Mouse (Mus musculus): ENCODE data around the gene Itsn1. TPM values are rescaled to one million over a fixed set of nuclear protein-coding genes. Genes with fewer than 3 reads are reported as not detected.

Itsn1 gene
- polyA plus RNA-seq, 1 experiment from 2014 or later: 27.6 TPM

DNA sequence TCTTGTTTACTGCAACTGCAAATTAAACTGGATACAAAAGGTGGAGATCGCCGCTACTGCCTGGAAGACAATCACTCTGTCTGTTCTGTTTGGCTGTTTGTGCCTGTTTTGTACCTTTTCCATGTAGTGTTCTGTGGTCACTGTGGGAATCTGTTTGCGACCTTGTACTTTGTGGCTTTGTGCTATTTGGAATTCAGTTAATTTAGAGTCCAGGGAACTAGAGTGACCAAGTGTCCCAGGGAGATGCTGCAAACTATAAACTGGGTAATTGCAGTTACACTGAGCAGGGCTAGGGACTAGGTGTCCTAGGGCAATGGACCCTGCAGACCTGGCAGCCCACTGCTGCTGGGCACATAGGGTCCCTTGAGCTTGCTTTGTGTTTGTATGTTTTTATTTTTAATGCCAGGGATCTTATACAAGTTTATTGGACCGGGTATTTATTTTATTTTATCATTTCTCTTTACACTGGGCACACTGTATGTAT lies 108.5 kb downstream of the Itsn1 start:
- Histone ChIP-seq H3K4me2 (no peak overlapping the region), H3K27ac (no peak overlapping the region), H3K4me1 (peaks cover 39% of the 10 kb centered on the region), H3K9me3 (replicated peaks) (no peaks in the 10 kb centered on the region), H3K27me3 (no peaks in the 10 kb centered on the region), H3K4me3 (replicated peaks) (no peak overlapping the region), H3K9ac (no peak overlapping the region), H3K36me3 (peaks cover 21% of the 10 kb centered on the region; the same call in 1 of the 2 replicates)
- 94% methylated on average over 4 of the region's 4 CpGs for WGBS
- ATAC-seq (replicated peaks; ENCODE audit: low FRiP score): no peak

DNA sequence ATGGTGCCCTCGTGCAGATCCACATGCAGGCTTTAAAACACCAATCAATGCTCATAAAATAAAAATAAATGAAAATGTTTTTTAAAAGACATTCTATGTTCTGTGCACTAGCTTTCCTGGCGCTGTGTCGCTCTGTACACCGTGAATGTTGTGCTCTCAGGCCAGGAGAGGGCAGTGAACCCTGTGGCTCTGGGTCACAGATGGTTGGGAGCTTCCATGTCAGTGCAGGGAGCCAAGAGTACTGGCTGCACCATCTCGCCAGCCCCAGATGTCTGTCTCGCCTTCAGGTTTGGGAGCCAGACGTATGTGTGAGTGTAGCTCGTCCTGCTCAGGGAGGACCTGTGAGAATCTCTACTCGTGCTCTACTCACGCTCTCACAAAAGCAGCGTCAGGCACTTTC lies 109.7 kb downstream of the Itsn1 start:
- 64% methylated on average over 11 of the region's 11 CpGs for WGBS
- H3K4me3 ChIP-seq (replicated peaks): no peak overlapping the region
- no peak overlapping the region for H3K27ac ChIP-seq
- H3K27me3 ChIP-seq: no peaks in the 10 kb centered on the region
- H3K4me1 ChIP-seq: peaks cover 34% of the 10 kb centered on the region
- no peaks in the 10 kb centered on the region for H3K9me3 ChIP-seq (replicated peaks)
- H3K9ac ChIP-seq: no peak overlapping the region
- H3K4me2 ChIP-seq: no peak overlapping the region
- peaks cover 30% of the 10 kb centered on the region; the same call in 1 of the 2 replicates for H3K36me3 ChIP-seq
- ATAC-seq (replicated peaks; ENCODE audit: low FRiP score): no peak; the same call in 1 of the 2 replicates

DNA sequence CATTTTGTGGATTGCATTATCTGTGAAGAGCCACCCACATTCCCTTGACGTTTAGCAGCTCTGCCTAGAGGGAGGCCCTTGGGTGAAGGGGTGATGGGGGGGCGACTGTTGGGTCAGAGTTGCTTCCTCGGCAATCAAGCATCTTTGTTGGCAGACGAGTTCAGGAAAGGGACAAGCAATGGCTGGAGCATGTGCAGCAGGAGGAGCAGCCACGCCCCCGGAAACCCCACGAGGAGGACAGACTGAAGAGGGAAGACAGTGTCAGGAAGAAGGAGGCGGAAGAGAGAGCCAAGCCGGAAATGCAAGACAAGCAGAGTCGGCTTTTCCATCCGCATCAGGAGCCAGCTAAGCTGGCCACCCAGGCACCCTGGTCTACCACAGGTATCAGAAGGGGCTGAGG lies 110.4 kb downstream of the Itsn1 start:
- peak; percentile 63; the same call in 1 of the 2 replicates for ATAC-seq (replicated peaks; ENCODE audit: low FRiP score)
- no peaks in the 10 kb centered on the region for H3K9me3 ChIP-seq (replicated peaks)
- WGBS: 25% methylated on average over 11 of the region's 11 CpGs
- H3K4me3 ChIP-seq (replicated peaks): no peak overlapping the region
- 0 out of 2 replicates have a peak overlapping the region, but pooled peaks have one; percentile 10 for H3K4me2 ChIP-seq
- H3K9ac ChIP-seq: no peak overlapping the region
- peaks cover 32% of the 10 kb centered on the region; the same call in 1 of the 2 replicates for H3K36me3 ChIP-seq
- no peaks in the 10 kb centered on the region for H3K27me3 ChIP-seq
- peaks cover 29% of the 10 kb centered on the region for H3K4me1 ChIP-seq
- H3K27ac ChIP-seq: peak overlapping the region; percentile 34; the same call in 1 of the 2 replicates

DNA sequence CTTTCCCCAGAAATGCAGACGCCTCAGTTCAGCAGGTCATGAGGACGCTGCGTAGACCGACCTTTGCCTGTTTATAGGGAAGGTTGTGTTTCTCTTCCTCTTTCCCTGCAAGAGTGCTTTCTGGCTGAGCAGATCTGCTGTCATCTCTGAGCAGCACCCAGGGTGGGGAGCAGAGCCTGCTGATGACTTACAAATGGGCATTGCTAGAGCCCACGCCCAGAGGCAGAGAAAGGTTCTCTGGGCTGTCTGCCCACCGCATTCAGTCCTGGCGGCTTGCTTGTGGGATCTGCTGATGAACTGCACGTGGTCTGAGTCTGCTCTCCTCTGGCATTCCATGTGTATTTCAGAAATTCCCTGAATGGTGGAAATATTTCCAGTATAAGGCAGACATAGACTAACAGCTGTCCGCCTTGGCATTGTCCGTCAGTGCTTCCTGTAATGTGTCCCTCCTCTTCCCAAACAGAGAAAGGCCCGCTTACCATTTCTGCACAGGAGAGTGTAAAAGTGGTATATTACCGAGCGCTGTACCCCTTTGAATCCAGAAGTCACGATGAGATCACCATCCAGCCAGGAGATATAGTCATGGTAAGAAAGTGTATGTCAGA lies 112.0 kb downstream of the Itsn1 start:
- ATAC-seq (replicated peaks; ENCODE audit: low FRiP score): no peak
- H3K36me3 ChIP-seq: peaks cover 34% of the 10 kb centered on the region; the same call in 1 of the 2 replicates
- H3K27ac ChIP-seq: no peak overlapping the region
- H3K9ac ChIP-seq: no peak overlapping the region
- WGBS: 76% methylated on average over 14 of the region's 14 CpGs
- no peak overlapping the region for H3K4me2 ChIP-seq
- no peaks in the 10 kb centered on the region for H3K9me3 ChIP-seq (replicated peaks)
- peaks cover 41% of the 10 kb centered on the region for H3K4me1 ChIP-seq
- H3K4me3 ChIP-seq (replicated peaks): no peak overlapping the region
- H3K27me3 ChIP-seq: no peaks in the 10 kb centered on the region

DNA sequence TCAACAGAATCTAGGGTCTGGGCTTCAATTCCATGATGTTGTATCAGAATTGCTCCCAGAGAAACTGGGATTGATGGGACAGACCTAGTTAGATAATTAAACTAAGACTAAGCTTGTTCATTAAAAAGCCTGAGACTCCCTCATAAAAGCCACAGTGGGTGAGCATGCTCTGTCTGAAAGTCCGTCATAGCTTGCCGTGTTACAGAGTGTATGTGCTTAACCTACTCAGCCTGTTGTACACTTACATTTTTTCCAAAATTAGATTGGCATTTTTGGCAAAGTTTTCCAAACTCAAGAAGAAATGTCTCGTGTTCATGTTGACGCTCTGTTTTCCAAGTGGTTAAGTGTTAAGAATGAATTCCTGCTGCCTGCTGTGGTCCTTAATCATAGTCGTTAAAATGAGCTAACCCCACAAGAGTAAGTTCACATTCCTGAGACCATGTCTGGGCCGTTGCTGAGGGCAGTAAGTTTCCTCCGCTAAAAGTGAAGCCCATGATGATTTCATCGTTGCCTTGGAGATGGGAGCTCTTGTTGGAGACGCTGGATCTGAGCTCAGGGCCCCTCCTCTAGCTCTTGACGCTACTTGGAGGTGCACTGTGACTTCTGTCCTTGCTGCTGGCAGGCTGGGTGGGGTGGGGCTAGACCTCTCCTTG lies 117.1 kb downstream of the Itsn1 start:
- Histone ChIP-seq H3K4me2 (no peak overlapping the region), H3K9me3 (replicated peaks) (no peaks in the 10 kb centered on the region), H3K4me1 (peaks cover 48% of the 10 kb centered on the region), H3K27ac (peak overlapping the region; percentile 56), H3K36me3 (peaks cover 50% of the 10 kb centered on the region), H3K4me3 (replicated peaks) (no peak overlapping the region), H3K27me3 (no peaks in the 10 kb centered on the region), H3K9ac (no peak overlapping the region)
- ATAC-seq (replicated peaks; ENCODE audit: low FRiP score): peak; percentile 70
- WGBS: 25% methylated on average over 10 of the region's 10 CpGs

DNA sequence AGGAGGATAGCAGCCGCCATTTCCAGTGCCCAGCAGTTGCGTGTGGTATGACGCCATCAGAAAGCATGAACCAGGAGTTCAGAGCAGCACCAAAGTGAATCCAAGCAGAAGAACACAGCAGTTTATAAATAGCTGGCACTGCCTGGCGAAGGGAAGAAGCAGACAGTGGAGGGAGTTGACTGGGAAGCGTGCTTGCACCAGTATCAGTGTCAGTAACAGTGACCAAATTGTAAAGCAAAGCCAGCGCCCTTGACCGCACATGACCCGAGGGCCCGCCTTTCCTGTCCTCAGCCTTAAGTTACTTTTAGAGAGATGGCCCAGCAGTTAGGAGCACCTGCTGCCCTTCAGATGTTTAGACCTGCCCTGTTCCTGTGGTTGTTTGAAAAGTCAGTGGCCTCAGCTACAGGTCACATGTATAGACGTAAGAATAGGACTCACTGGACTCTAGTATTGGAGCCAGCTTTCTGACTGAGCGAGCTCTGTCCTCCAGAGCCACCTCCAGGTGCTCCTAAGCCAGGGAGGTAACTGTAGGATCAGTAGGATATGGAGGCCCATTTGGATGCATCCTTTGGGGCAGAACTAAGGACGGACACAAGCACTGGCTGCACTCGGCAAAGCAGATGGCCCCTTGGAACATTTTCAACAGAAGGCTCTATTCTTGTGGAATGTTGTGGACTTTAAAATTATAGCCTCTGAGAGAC lies 118.6 kb downstream of the Itsn1 start:
- no peak for ATAC-seq (replicated peaks; ENCODE audit: low FRiP score)

DNA sequence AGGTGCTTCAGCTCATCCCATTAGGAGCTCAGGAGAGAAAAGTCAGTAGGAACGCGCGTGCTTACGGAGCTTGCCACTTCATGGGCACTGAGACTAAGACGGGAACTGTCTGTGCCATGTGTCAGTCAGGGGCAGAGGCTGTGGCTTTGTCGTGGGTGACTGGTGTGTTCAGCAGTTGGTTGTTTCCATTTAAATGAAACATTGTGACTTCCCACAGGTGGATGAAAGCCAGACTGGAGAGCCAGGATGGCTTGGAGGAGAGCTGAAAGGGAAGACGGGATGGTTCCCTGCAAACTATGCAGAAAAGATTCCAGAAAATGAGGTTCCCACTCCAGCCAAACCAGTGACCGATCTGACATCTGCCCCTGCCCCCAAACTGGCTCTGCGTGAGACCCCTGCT lies 119.4 kb downstream of the Itsn1 start:
- no peaks in the 10 kb centered on the region for H3K27me3 ChIP-seq
- peaks cover 53% of the 10 kb centered on the region for H3K4me1 ChIP-seq
- no peak overlapping the region for H3K9ac ChIP-seq
- no peak overlapping the region for H3K4me3 ChIP-seq (replicated peaks)
- 89% methylated on average over 9 of the region's 9 CpGs for WGBS
- no peak overlapping the region for H3K27ac ChIP-seq
- H3K36me3 ChIP-seq: peaks cover 53% of the 10 kb centered on the region
- H3K9me3 ChIP-seq (replicated peaks): no peaks in the 10 kb centered on the region
- ATAC-seq (replicated peaks; ENCODE audit: low FRiP score): no peak
- H3K4me2 ChIP-seq: no peak overlapping the region

More for the DNA sequence above, 118.6 kb downstream of the Itsn1 start:
- H3K9ac ChIP-seq: no peak overlapping the region
- H3K27ac ChIP-seq: peak overlapping the region; percentile 30; the same call in 1 of the 2 replicates
- peaks cover 53% of the 10 kb centered on the region for H3K4me1 ChIP-seq
- H3K36me3 ChIP-seq: peaks cover 51% of the 10 kb centered on the region
- H3K4me3 ChIP-seq (replicated peaks): no peak overlapping the region
- no peak overlapping the region for H3K4me2 ChIP-seq
- WGBS: 63% methylated on average over 13 of the region's 13 CpGs
- H3K27me3 ChIP-seq: no peaks in the 10 kb centered on the region
- no peaks in the 10 kb centered on the region for H3K9me3 ChIP-seq (replicated peaks)

DNA sequence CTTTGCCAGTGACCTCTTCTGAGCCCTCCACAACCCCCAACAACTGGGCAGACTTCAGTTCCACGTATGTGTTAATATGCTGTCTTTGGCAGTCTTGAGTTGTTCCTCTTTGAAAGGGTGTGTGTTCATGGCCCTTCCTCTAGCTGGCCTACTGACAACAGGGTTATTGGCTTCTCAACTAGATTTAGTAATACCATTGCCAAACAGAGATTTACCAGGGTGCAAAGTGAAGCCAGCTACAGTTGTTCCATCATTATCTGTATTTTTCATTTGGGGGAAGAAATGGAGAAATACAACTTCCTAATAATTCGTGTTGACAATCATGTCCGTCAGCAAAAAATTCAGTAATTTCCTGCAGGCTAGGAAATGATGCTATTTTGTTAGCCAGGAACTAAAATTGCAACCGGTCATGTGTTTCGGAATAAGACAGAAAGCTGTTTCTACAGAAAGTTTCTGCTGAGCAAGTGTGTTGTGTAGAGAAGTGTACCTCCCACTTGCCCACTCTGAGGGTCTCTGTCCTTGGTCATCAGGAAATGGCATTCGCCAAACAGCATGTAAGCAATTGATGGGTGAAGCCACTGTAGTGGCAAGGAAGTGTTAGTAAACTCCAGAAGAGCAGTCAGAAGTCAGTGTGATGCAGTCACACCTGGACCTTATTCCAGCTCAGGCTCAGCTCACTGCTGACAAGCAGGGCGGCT lies 120.0 kb downstream of the Itsn1 start:
- 84% methylated on average over 7 of the region's 7 CpGs for WGBS
- H3K9ac ChIP-seq: no peak overlapping the region
- no peak overlapping the region for H3K4me3 ChIP-seq (replicated peaks)
- no peak overlapping the region for H3K4me2 ChIP-seq
- no peak overlapping the region for H3K27ac ChIP-seq
- H3K4me1 ChIP-seq: peaks cover 53% of the 10 kb centered on the region
- H3K9me3 ChIP-seq (replicated peaks): no peaks in the 10 kb centered on the region
- peaks cover 56% of the 10 kb centered on the region for H3K36me3 ChIP-seq
- no peaks in the 10 kb centered on the region for H3K27me3 ChIP-seq
- no peak for ATAC-seq (replicated peaks; ENCODE audit: low FRiP score)

DNA sequence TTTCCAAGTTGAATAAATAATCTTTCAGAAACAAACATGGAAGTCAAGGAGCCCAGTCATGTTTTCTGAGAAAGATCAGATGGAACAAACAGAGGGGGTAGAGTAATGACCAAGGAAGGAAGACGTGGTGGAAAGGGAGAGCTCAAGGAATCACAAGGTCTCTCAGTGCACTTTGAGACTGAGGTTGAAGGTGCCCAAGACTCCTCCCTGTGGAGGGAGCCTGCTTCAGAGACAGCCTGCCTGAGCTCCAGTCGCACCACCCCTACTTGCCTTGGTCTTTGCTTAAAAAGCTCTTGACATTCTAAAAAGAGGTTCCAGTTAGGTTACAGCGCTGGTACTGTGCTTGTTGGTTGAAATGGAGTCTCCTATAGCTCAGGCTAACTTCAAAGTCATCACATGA lies 121.1 kb downstream of the Itsn1 start:
- WGBS: 83% methylated on average over 3 of the region's 3 CpGs

DNA sequence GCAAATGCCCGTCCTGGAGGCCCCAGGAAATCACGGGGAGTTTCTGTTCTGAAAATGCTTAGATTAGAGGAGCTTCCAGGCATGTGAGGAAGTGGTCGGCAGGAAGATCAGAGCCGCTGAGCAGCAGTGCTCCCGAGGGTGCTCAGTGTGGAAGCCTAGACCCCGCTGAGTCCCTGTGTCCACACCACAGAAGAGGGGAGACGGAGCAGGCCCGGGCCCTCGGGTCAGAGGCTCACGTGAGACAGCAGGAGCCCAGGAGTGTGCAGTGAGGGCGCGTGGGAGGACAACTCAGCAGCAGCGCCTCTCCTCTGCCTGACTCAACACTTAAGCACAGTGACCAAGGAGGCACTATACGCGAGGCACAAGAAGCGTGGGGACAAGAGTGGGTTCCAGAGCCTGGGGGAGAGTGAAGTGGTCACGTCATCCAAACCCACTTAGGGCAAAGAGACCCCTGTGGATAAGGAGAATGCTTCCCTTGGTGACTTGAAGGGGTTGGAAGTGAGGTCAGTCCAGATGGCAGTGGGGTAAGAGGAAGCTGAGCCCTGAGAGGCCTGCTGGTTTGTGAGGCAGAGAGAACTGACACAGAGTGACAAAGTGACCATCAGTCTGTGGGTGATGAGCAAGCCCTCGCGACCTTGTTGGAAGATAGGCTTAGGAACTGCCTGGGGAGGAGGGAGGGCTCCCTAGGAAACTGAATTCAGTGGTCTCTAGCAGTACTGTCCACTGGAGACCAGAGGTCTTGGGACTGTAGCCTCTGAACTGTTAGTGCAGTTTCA lies 122.6 kb downstream of the Itsn1 start:
- WGBS: 53% methylated on average over 19 of the region's 19 CpGs
- Histone ChIP-seq H3K27me3 (no peaks in the 10 kb centered on the region), H3K36me3 (peaks cover 76% of the 10 kb centered on the region), H3K4me2 (no peak overlapping the region), H3K4me3 (replicated peaks) (no peak overlapping the region), H3K4me1 (peaks cover 34% of the 10 kb centered on the region), H3K9ac (no peak overlapping the region), H3K27ac (0 out of 2 replicates have a peak overlapping the region, but pooled peaks have one; percentile 22), H3K9me3 (replicated peaks) (no peaks in the 10 kb centered on the region)
- peak; percentile 56 for ATAC-seq (replicated peaks; ENCODE audit: low FRiP score)

More for the DNA sequence above, 121.1 kb downstream of the Itsn1 start:
- no peak overlapping the region for H3K4me3 ChIP-seq (replicated peaks)
- H3K4me2 ChIP-seq: no peak overlapping the region
- no peak for ATAC-seq (replicated peaks; ENCODE audit: low FRiP score)
- no peak overlapping the region for H3K27ac ChIP-seq
- no peak overlapping the region for H3K9ac ChIP-seq
- H3K4me1 ChIP-seq: peaks cover 47% of the 10 kb centered on the region
- H3K9me3 ChIP-seq (replicated peaks): no peaks in the 10 kb centered on the region
- H3K36me3 ChIP-seq: peaks cover 63% of the 10 kb centered on the region
- no peaks in the 10 kb centered on the region for H3K27me3 ChIP-seq

DNA sequence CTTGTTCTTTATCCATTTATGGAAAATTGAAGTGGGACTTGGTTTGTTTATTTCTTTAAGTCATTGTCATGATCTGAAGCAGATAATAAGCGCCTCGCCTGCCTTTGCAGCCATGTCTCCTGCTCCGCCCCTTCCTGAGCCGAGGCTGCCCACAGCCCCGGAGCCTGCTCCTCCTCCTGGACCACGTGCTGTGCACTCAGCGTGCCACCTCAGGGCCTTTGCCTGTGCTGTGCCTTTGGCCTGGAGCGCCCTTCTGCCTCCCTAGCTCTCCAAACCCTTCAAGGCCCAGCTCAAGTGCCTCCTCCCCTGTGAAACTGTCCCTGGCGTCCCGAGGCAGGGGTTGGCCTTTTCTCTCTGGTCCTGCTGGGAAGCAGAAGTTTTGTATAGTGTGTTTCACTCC lies 123.7 kb downstream of the Itsn1 start:
- ATAC-seq (replicated peaks; ENCODE audit: low FRiP score): no peak
- Histone ChIP-seq H3K9me3 (replicated peaks) (no peaks in the 10 kb centered on the region), H3K9ac (no peak overlapping the region), H3K4me3 (replicated peaks) (no peak overlapping the region), H3K36me3 (peaks cover 82% of the 10 kb centered on the region), H3K27me3 (no peaks in the 10 kb centered on the region), H3K27ac (no peak overlapping the region), H3K4me2 (no peak overlapping the region), H3K4me1 (peaks cover 23% of the 10 kb centered on the region)
- 86% methylated on average over 10 of the region's 10 CpGs for WGBS
